Mouse (Mus musculus) hindbrain, embryonic 12.5 days (tissue): ENCODE results near the gene Tmem259. TPM values are rescaled to one million over a fixed set of nuclear protein-coding genes. Genes with fewer than 3 reads are reported as not detected.

Experiments used
- ATAC-seq: fragments of 200-750 bp; cut with Nextera tagmentation; 2 replicates; pipeline ENCODE4 v1.8.0; 2017; ENCODE audit warnings: moderate TSS enrichment; ENCODE audit not compliant: low FRiP score
- H3K27ac ChIP-seq: fragments of 300-500 bp; sonication (generic); 2 replicates; pipeline ENCODE4 v1.5.1; 2016; ENCODE audit warnings: mild to moderate bottlenecking
- H3K27me3 ChIP-seq: fragments of 300-500 bp; sonication (generic); 2 replicates; pipeline ENCODE4 v1.6.1; 2016; ENCODE audit warnings: mild to moderate bottlenecking
- H3K36me3 ChIP-seq: fragments of 300-500 bp; sonication (generic); 2 replicates; pipeline ENCODE4 v1.6.1; 2016; ENCODE audit warnings: mild to moderate bottlenecking
- H3K4me1 ChIP-seq: fragments of 300-500 bp; sonication (generic); 2 replicates; pipeline ENCODE4 v1.6.1; 2016
- H3K4me2 ChIP-seq: fragments of 300-500 bp; sonication (generic); replicated peaks from 2 replicates; pipeline ENCODE4 v1.6.1; 2016; ENCODE audit warnings: mild to moderate bottlenecking
- H3K4me3 ChIP-seq: fragments of 300-500 bp; sonication (generic); 2 replicates; pipeline ENCODE4 v1.5.1; 2016; ENCODE audit warnings: mild to moderate bottlenecking
- H3K9ac ChIP-seq: fragments of 300-500 bp; sonication (generic); 2 replicates; pipeline ENCODE4 v1.6.1; 2016; ENCODE audit warnings: mild to moderate bottlenecking, moderate library complexity
- H3K9me3 ChIP-seq: fragments of 300-500 bp; sonication (generic); replicated peaks from 2 replicates; pipeline ENCODE4 v1.6.1; 2016; ENCODE audit warnings: mild to moderate bottlenecking
- WGBS: fragments of 180-500 bp; shearing (Covaris S2); methylation state at CpG from one replicate; pipeline ENCODE4 v1.1.7; 2016; 5-methylcytosine and 5-hydroxymethylcytosine counted together
- polyA plus RNA-seq: library from polyadenylated mRNA; unstranded; fragments of >200 nt; fragmentation: Nextera tagmentation; extraction: Ambion mirVana; gene quantifications from 2 replicates; pipeline ENCODE4 v1.2.1, GENCODE M21; 2016

Gene Tmem259
- polyA plus RNA-seq, 1 experiment from 2014 or later: 25.5 TPM

DNA sequence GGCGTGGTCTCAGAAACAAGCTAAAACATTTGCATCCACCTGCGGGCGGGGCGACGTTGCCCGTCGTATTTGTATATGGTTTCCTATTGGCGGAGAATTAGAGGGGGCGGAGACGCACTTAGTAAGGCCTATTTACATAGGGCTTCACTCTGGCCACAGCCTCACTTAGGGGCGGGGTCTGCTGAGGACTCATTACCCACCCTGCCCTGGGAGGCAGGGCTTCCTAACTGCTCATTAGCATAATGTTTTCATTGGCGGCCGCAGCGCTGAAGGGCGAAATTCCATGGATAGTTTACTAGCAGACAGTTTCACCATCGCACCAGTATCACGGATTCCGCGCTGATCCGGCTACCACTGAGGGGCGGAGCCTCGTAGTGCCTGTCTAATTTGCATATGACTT is 741 bp upstream of the Tmem259 start:
- peak; percentile 94 for ATAC-seq
- Histone ChIP-seq H3K4me1 (peaks cover 40% of the 10 kb centered on the region), H3K4me3 (peak overlapping the region; percentile 74), H3K9ac (peak overlapping the region; percentile 64), H3K27ac (peak overlapping the region; percentile 95), H3K4me2 (peak overlapping the region; percentile 94), H3K9me3 (no peaks in the 10 kb centered on the region), H3K36me3 (peaks cover 4% of the 10 kb centered on the region; the same call in 1 of the 2 replicates), H3K27me3 (peaks cover 33% of the 10 kb centered on the region)
- WGBS: under 1% methylated on average over 22 of the region's 22 CpGs

DNA sequence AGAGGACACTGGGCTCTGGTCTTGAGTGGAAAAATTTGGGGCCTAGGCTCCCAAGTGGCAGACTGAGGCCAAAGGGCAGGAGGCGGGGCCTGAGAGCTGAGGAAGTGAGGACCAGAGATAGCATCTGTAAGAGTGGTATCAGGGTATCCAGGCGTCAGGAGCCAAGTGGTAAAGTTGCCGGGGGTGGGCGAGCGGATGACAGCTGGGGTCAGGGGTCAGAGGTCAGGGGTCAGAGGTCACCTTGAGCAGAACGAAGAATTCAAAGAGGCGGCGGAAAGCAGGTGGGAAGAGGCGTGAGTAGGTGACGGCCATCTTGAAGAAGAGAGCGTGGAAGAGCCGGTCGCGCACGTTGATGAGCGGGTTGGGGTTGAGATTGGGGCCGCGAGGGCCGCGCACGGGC is 460 bp downstream of the Tmem259 start:
- Histone ChIP-seq H3K27ac (peak overlapping the region; percentile 95), H3K4me3 (peak overlapping the region; percentile 74), H3K9ac (peak overlapping the region; percentile 91), H3K9me3 (no peaks in the 10 kb centered on the region), H3K36me3 (peaks cover 13% of the 10 kb centered on the region), H3K4me1 (peaks cover 35% of the 10 kb centered on the region), H3K4me2 (peak overlapping the region; percentile 94), H3K27me3 (peaks cover 21% of the 10 kb centered on the region)
- under 1% methylated on average over 21 of the region's 21 CpGs for WGBS
- ATAC-seq: peak; percentile 4

DNA sequence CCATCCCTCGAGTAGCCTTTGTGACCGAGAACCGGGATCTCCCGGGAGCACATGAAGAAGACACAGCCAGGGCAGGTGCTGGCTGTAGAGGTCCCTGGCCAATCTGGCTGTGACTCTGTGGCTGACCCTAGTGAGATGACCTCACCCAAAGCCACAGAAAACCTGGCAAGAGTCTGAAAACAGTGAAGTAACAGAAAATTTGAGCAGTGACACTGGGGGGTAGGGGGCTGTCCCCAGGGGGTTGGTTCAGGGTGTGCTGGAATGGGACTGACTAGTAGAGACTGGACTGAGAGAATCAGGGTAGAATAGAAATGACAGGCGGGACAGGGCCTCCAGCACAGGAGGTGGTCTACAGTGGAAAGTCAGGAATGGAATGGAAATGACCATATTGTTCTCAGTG is 925 bp downstream of the Tmem259 start:
- Histone ChIP-seq H3K27me3 (peaks cover 17% of the 10 kb centered on the region), H3K4me1 (peaks cover 32% of the 10 kb centered on the region), H3K36me3 (peaks cover 17% of the 10 kb centered on the region), H3K9me3 (no peaks in the 10 kb centered on the region), H3K4me3 (peak overlapping the region; percentile 74), H3K9ac (peak overlapping the region; percentile 91), H3K4me2 (peak overlapping the region; percentile 94), H3K27ac (no peak overlapping the region)
- ATAC-seq: no peak
- 73% methylated on average over 5 of the region's 5 CpGs for WGBS

DNA sequence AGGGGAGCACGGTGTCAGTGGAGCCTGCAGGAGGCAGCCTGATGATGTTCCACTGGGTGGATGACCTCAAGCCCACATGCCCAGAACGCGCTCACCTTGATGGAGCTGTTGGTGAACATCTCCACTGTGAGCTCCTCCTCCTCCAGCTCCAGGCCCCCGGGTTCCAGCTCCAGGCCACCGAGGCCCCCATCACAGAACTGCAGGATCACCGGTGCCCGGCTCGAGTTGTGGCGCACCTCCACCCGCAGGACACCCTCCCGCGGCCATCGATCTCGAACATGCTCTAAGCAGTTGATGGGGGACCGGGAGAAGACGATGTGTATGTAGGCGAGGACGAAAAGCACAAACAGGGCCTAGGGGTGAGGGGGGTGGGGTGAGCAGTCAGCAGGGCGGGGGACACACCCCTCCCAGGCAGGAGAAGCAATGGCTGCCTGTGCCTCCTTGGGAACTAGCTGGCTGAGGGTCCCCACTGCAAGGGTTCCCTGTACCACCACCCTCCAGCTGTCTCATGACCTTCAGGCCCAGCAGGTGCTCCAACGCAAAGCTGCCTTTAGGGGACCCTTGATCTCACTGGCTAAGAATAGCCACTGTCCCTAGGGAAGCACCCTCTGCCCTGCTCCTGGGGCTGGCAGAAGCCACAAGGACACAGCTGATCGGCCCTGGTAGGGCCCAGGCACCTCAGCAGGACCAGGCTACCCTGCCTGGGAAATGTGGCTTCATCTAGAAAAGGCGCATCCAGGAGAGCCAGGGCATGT is 4.6 kb downstream of the Tmem259 start:
- Histone ChIP-seq H3K4me2 (no peak overlapping the region), H3K4me1 (peaks cover 19% of the 10 kb centered on the region), H3K36me3 (peaks cover 50% of the 10 kb centered on the region), H3K9ac (no peak overlapping the region), H3K9me3 (no peaks in the 10 kb centered on the region), H3K27ac (no peak overlapping the region), H3K27me3 (no peaks in the 10 kb centered on the region; the same call in 1 of the 2 replicates), H3K4me3 (no peak overlapping the region)
- WGBS: 95% methylated on average over 22 of the region's 22 CpGs
- ATAC-seq: no peak

DNA sequence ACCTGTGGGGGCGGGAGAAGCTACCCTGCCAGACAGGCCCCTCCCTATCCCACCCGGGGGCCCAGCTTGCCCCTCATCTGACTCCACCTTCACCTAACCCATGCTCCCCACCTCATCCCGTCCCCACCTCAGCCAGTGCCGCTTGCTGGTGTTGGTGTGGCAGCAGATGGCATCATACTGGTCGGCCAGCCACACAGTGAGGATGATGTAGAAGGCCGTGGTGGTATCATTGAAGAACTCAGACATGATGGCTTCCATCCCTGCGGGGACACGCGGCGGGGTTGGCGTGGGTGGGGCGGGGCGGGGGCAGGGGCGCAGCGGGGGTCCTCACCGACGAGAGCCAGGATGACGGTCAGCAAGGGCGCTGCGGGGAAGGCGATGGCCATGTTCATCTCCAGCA is 6.1 kb downstream of the Tmem259 start:
- Histone ChIP-seq H3K9ac (no peak overlapping the region), H3K36me3 (peaks cover 56% of the 10 kb centered on the region), H3K4me2 (no peak overlapping the region), H3K27me3 (peaks cover 6% of the 10 kb centered on the region), H3K27ac (no peak overlapping the region), H3K4me3 (no peak overlapping the region), H3K4me1 (peaks cover 13% of the 10 kb centered on the region), H3K9me3 (no peaks in the 10 kb centered on the region)
- ATAC-seq: no peak
- 96% methylated on average over 21 of the region's 21 CpGs for WGBS

DNA sequence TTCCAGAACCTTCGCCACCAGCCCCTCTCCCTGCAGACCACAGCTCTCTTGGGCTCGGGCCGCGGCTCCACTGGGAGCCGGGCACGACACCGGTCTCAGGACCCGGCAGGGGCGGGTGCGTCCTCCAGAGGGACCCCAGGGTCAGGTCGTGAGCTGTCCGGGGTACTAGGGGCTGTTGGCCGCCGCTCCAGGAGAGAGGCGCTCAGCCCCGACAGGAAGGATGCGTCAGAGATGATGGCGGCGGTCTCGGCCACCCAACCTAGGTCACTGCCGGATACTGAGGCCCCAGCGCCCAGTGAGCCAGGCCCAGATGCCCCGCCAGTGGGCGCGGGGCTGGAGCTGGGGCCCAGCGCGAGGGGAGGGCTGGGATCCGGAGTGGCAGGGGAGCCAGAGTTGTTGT is 6.8 kb downstream of the Tmem259 start:
- no peak for ATAC-seq
- peaks cover 56% of the 10 kb centered on the region for H3K36me3 ChIP-seq
- H3K4me1 ChIP-seq: peaks cover 6% of the 10 kb centered on the region
- peaks cover 12% of the 10 kb centered on the region for H3K27me3 ChIP-seq
- H3K27ac ChIP-seq: no peak overlapping the region
- H3K4me2 ChIP-seq: no peak overlapping the region
- H3K9me3 ChIP-seq: no peaks in the 10 kb centered on the region
- 83% methylated on average over 28 of the region's 28 CpGs for WGBS
- no peak overlapping the region for H3K4me3 ChIP-seq
- H3K9ac ChIP-seq: no peak overlapping the region

DNA sequence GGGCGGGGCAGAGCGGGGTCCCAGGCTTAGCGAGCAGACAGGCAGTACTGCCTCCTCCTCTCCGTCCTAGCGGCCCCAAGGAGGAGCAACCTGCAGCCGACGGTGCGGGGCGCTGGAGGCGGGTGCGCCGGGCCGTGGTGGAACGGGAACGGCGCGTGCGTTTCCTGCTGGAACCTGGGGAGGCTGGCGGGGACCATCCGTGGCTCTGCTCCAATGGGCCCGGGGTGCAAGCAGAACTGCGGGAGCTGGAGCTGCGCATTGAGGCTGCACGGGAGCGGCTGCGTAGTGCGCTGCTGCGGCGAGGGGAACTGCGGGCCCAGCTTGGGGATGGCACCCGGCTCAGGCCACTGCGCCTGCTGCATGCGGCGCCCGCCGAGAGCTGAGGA is 7.4 kb downstream of the Tmem259 start:
- Histone ChIP-seq H3K4me1 (peaks cover 3% of the 10 kb centered on the region), H3K36me3 (peaks cover 56% of the 10 kb centered on the region), H3K9me3 (no peaks in the 10 kb centered on the region), H3K4me2 (no peak overlapping the region), H3K27ac (no peak overlapping the region), H3K4me3 (no peak overlapping the region), H3K9ac (no peak overlapping the region), H3K27me3 (peaks cover 18% of the 10 kb centered on the region)
- ATAC-seq: no peak
- 73% methylated on average over 25 of the region's 36 CpGs for WGBS

DNA sequence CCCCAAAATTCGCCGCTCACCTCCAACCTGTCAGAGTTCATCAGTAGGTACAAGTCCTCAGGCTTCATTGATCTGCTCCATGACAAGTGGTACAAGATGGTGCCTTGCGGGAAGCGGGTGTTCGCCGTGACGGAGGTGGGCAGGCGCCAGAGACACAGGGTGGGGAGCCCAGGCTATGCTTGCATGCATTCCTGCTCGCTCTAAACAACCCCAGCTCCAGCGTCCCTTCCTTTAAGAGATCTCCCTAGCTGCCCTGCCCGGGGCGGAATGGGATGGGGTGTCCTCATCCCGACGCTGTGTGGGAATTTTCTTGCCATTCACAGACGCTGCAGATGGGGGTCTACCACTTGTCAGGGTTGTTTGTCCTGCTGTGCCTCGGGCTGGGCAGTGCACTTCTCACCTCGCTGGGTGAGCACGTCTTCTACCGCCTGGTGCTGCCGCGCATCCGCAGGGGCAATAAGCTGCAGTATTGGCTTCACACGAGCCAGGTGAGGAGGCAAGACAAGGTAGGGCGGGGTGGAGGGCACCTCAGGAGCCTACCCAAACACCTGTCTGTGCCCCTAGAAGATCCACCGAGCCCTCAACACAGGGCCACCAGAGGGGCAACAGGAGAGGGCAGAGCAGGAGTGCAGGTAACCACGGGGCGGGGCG is 7.9 kb downstream of the Tmem259 start:
- WGBS: 90% methylated on average over 25 of the region's 28 CpGs
- Histone ChIP-seq H3K4me3 (no peak overlapping the region), H3K9me3 (no peaks in the 10 kb centered on the region), H3K36me3 (peaks cover 55% of the 10 kb centered on the region), H3K9ac (no peak overlapping the region), H3K4me2 (no peak overlapping the region), H3K4me1 (peaks cover under 1% of the 10 kb centered on the region), H3K27me3 (peaks cover 23% of the 10 kb centered on the region), H3K27ac (no peak overlapping the region)
- ATAC-seq: no peak

DNA sequence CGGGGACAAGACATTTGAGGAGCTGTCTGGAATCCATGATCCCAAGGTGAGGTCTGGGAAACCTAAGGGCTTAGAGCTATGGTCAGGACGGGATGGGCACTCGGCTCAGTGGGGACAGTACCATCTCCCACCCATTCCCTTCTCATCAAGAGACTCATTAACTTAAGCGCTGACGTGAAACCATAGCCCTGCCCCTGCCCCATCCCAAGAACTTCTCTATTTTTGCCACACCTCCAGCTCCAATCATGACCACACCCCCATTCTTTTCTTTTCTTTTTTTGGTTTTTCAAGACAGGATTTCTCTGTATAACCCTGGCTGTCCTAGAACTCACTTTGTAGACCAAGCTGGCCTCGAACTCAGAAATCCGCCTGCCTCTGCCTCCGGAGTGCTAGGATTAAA is 9.5 kb downstream of the Tmem259 start:
- ATAC-seq: no peak
- H3K4me1 ChIP-seq: peaks cover 5% of the 10 kb centered on the region
- H3K9me3 ChIP-seq: no peaks in the 10 kb centered on the region
- H3K27me3 ChIP-seq: peaks cover 39% of the 10 kb centered on the region
- no peak overlapping the region for H3K4me3 ChIP-seq
- no peak overlapping the region for H3K27ac ChIP-seq
- WGBS: 90% methylated on average over 8 of the region's 8 CpGs
- H3K4me2 ChIP-seq: no peak overlapping the region
- H3K9ac ChIP-seq: no peak overlapping the region
- H3K36me3 ChIP-seq: peaks cover 52% of the 10 kb centered on the region

DNA sequence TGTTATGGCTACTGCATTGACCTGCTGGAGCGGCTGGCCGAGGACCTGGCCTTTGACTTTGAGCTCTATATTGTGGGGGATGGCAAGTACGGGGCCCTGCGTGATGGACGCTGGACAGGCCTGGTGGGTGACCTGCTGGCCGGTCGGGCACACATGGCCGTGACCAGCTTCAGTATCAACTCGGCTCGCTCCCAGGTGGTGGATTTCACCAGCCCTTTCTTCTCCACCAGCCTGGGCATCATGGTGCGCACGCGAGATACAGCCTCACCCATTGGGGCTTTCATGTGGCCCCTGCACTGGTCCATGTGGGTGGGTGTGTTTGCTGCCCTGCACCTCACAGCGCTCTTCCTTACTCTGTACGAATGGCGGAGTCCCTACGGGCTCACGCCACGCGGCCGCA is 10.0 kb downstream of the Tmem259 start:
- H3K4me1 ChIP-seq: peaks cover 5% of the 10 kb centered on the region
- H3K27me3 ChIP-seq: peaks cover 44% of the 10 kb centered on the region
- no peak overlapping the region for H3K27ac ChIP-seq
- H3K4me2 ChIP-seq: no peak overlapping the region
- no peak overlapping the region for H3K9ac ChIP-seq
- WGBS: 90% methylated on average over 21 of the region's 21 CpGs
- H3K9me3 ChIP-seq: no peaks in the 10 kb centered on the region
- ATAC-seq: no peak
- peaks cover 48% of the 10 kb centered on the region for H3K36me3 ChIP-seq
- H3K4me3 ChIP-seq: no peak overlapping the region

DNA sequence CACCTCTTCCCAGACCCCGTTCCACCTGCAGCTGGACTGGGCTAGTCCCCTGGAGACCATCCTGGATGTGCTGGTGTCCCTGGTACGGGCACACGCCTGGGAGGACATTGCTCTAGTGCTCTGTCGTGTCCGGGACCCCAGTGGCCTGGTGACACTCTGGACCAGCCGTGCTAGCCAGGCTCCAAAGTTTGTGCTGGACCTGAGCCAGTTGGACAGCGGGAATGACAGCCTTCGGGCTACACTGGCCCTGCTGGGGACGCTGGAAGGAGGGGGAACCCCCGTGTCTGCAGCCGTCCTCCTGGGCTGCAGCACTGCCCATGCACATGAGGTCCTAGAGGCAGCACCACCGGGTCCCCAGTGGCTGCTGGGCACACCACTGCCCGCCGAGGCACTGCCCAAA is 11.3 kb downstream of the Tmem259 start:
- H3K27ac ChIP-seq: no peak overlapping the region
- H3K9ac ChIP-seq: no peak overlapping the region
- H3K4me1 ChIP-seq: peaks cover 5% of the 10 kb centered on the region
- no peak for ATAC-seq
- no peak overlapping the region for H3K4me2 ChIP-seq
- WGBS: 63% methylated on average over 14 of the region's 14 CpGs
- no peaks in the 10 kb centered on the region for H3K9me3 ChIP-seq
- peaks cover 42% of the 10 kb centered on the region for H3K36me3 ChIP-seq
- peaks cover 52% of the 10 kb centered on the region for H3K27me3 ChIP-seq
- H3K4me3 ChIP-seq: no peak overlapping the region

DNA sequence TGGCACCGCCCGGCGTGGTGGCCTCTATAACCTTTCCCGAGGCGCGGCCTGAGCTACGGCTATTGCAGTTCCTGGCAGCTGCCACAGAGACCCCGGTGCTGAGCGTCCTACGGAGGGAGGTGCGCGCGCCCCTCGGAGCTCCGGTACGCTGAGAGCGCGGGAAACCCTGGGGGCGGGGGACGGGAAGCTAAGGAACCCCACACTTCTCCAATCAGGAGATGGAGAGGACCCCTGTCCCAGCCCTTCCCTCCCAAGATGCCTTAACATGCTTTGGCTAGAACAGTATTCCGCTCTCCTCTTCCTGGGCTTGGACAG is 13.0 kb downstream of the Tmem259 start:
- H3K4me2 ChIP-seq: peak overlapping the region; percentile 62
- peaks cover 5% of the 10 kb centered on the region for H3K4me1 ChIP-seq
- peaks cover 42% of the 10 kb centered on the region for H3K36me3 ChIP-seq
- H3K9ac ChIP-seq: peak overlapping the region; percentile 32; the same call in 1 of the 2 replicates
- no peaks in the 10 kb centered on the region for H3K9me3 ChIP-seq
- 6% methylated on average over 21 of the region's 21 CpGs for WGBS
- H3K27ac ChIP-seq: no peak overlapping the region
- peaks cover 52% of the 10 kb centered on the region for H3K27me3 ChIP-seq
- peak overlapping the region; percentile 36 for H3K4me3 ChIP-seq
- ATAC-seq: no peak
